11 mouse cellular contexts compared by ENCODE assay signal in genomic region chr11:100609997-100610680, GRCm38 (mm10). TPM values are rescaled to one million over a fixed set of nuclear protein-coding genes. Genes with fewer than 3 reads are reported as not detected.
DNase-seq lines count a peak whose midpoint lies in the region; ATAC-seq lines count a peak whose summit lies in the region.
"Had no signal": no experiment of that assay in that cellular context is flagged by ENCODE, and none has a peak within 500 bp of the region (broad histone marks: within the 10 kb centered on the region; RNA-seq: fewer than 3 reads in every experiment).

No protein-coding gene starts in this region.

- H3K4me3 ChIP-seq in kidney, embryonic 15.5 days (replicated peaks): no peak overlapping the region
- no peak overlapping the region for H3K4me3 ChIP-seq in heart, embryonic 13.5 days
- H3K4me3 ChIP-seq in lung, embryonic 16.5 days (ENCODE audit: low read length): no peak overlapping the region
- H3K4me3 ChIP-seq: forebrain, embryonic 15.5 days had no signal

- no peak overlapping the region for H3K9ac ChIP-seq in kidney, embryonic 15.5 days
- H3K9ac ChIP-seq in heart, embryonic 13.5 days: peak overlapping the region; percentile 67
- peak overlapping the region; percentile 14; the same call in 1 of the 2 replicates for H3K9ac ChIP-seq in lung, embryonic 16.5 days (ENCODE audit: low read length)
- H3K9ac ChIP-seq: forebrain, embryonic 15.5 days had no signal

- peaks cover 14% of the 10 kb centered on the region for H3K4me1 ChIP-seq in kidney, embryonic 15.5 days
- H3K4me1 ChIP-seq in heart, embryonic 13.5 days: peaks cover 57% of the 10 kb centered on the region
- peaks cover 14% of the 10 kb centered on the region for H3K4me1 ChIP-seq in lung, embryonic 16.5 days (replicated peaks; ENCODE audit: control insufficient read depth, insufficient read depth, low read length)

- no peak overlapping the region for H3K4me2 ChIP-seq in kidney, embryonic 15.5 days
- H3K4me2 ChIP-seq in heart, embryonic 13.5 days: peak overlapping the region; percentile 46
- H3K4me2 ChIP-seq in lung, embryonic 16.5 days (ENCODE audit: low read depth, low read length): no peak overlapping the region
- H3K4me2 ChIP-seq: forebrain, embryonic 15.5 days had no signal

- H3K9me3 ChIP-seq in kidney, embryonic 15.5 days (replicated peaks): no peaks in the 10 kb centered on the region
- no peaks in the 10 kb centered on the region for H3K9me3 ChIP-seq in heart, embryonic 13.5 days
- H3K9me3 ChIP-seq in lung, embryonic 16.5 days (ENCODE audit: control insufficient read depth, low read length): no peaks in the 10 kb centered on the region
- H3K9me3 ChIP-seq: forebrain, embryonic 15.5 days had no signal

- peaks cover 29% of the 10 kb centered on the region for H3K36me3 ChIP-seq in kidney, embryonic 15.5 days
- peaks cover 24% of the 10 kb centered on the region for H3K36me3 ChIP-seq in heart, embryonic 13.5 days
- H3K36me3 ChIP-seq in lung, embryonic 16.5 days (ENCODE audit: control insufficient read depth, insufficient read depth, low read length): no peaks in the 10 kb centered on the region
- H3K36me3 ChIP-seq: forebrain, embryonic 15.5 days had no signal

- H3K27me3 ChIP-seq in kidney, embryonic 15.5 days: no peaks in the 10 kb centered on the region
- no peaks in the 10 kb centered on the region for H3K27me3 ChIP-seq in heart, embryonic 13.5 days (replicated peaks)
- H3K27me3 ChIP-seq in lung, embryonic 16.5 days (ENCODE audit: control insufficient read depth, insufficient read depth, low read depth, low read length): no peaks in the 10 kb centered on the region
- H3K27me3 ChIP-seq: forebrain, embryonic 15.5 days had no signal

- no peak overlapping the region for H3K27ac ChIP-seq in kidney, embryonic 15.5 days
- H3K27ac ChIP-seq in heart, embryonic 13.5 days (replicated peaks): peak overlapping the region; percentile 85
- 0 out of 2 replicates have a peak overlapping the region, but pooled peaks have one; percentile 20 for H3K27ac ChIP-seq in lung, embryonic 16.5 days (ENCODE audit: low read length)
- H3K27ac ChIP-seq: forebrain, embryonic 15.5 days had no signal

- 70% methylated on average over 9 of the region's 9 CpGs for WGBS in kidney, embryonic 15.5 days
- 51% methylated on average over 9 of the region's 9 CpGs for WGBS in heart, embryonic 13.5 days
- 66% methylated on average over 9 of the region's 9 CpGs for WGBS in lung, embryonic 16.5 days

- no peak for ATAC-seq in kidney, embryonic 15.5 days (replicated peaks; ENCODE audit: low FRiP score)
- no peak for ATAC-seq in heart, embryonic 13.5 days (ENCODE audit: extremely low read depth, insufficient number of reproducible peaks, low FRiP score, low TSS enrichment)
- no peak for ATAC-seq in lung, embryonic 16.5 days (ENCODE audit: low read depth)
- ATAC-seq: forebrain, embryonic 15.5 days had no signal

- DNase-seq in kidney, adult 11 months: peak; percentile 55
- peak; percentile 42 to 61 for DNase-seq in adrenal gland, postnatal 36 days
- no peak for DNase-seq in frontal cortex, postnatal 10 days (ENCODE audit: low spot score in 2 of 2)
- no peak for DNase-seq in cerebellum, adult 9-11 months
- DNase-seq: cerebellum, postnatal 14 days; retina, postnatal 1 day; thymus, adult 18-20 months had no signal

RNA-seq across cellular contexts. Expression of gene Nkiras2, which starts 8.9 kb away (rescaled TPM):
- polyA plus RNA-seq in kidney, embryonic 15.5 days (2015; fragmentation: Nextera tagmentation; extraction: Ambion mirVana): 59.7 and 63.5 TPM in 2 replicates
- 10 to 100 TPM; 32.9 to 43.6 TPM for total RNA-seq in adrenal gland, postnatal 36 days (2021)
- polyA plus RNA-seq in heart, embryonic 13.5 days (2015; fragmentation: Nextera tagmentation; extraction: Ambion mirVana): 67.0 and 67.3 TPM in 2 replicates
- polyA plus RNA-seq in lung, embryonic 16.5 days (2015; fragmentation: Nextera tagmentation; extraction: Ambion mirVana): 58.3 and 58.6 TPM in 2 replicates

RNA-seq across cellular contexts. Expression of gene Dnajc7, which starts 9.8 kb away (rescaled TPM):
- 238 and 241 TPM in 2 replicates for polyA plus RNA-seq in kidney, embryonic 15.5 days (2015; fragmentation: Nextera tagmentation; extraction: Ambion mirVana)
- total RNA-seq in adrenal gland, postnatal 36 days (2021): 100 to 1,000 TPM; 207 to 222 TPM
- polyA plus RNA-seq in heart, embryonic 13.5 days (2015; fragmentation: Nextera tagmentation; extraction: Ambion mirVana): 172 and 191 TPM in 2 replicates
- 212 and 230 TPM in 2 replicates for polyA plus RNA-seq in lung, embryonic 16.5 days (2015; fragmentation: Nextera tagmentation; extraction: Ambion mirVana)

RNA-seq across cellular contexts. Expression of gene Cnp, which starts 35.4 kb away (rescaled TPM):
- 25.3 and 29.6 TPM in 2 replicates for polyA plus RNA-seq in kidney, embryonic 15.5 days (2015; fragmentation: Nextera tagmentation; extraction: Ambion mirVana)
- 10 to 100 TPM; 46.5 to 60.7 TPM for total RNA-seq in adrenal gland, postnatal 36 days (2021)
- polyA plus RNA-seq in heart, embryonic 13.5 days (2015; fragmentation: Nextera tagmentation; extraction: Ambion mirVana): 18.1 and 20.2 TPM in 2 replicates
- polyA plus RNA-seq in lung, embryonic 16.5 days (2015; fragmentation: Nextera tagmentation; extraction: Ambion mirVana): 35.2 and 35.5 TPM in 2 replicates

Comparison
In these comparisons a context has a peak if more than half of its experiments do, and no peak if none do; other contexts are left out.
1. DNase-seq: peak in kidney, adult 11 months (single experiment) and adrenal gland, postnatal 36 days (2 of 2); none in frontal cortex, postnatal 10 days (0 of 2) and cerebellum, adult 9-11 months (single experiment).